Mouse (Mus musculus) lung, adult 18-20 months (tissue): ENCODE data around the gene Jakmip3.

Experiments
- DNase-seq, 2 experiments: peaks; one replicate each; pipeline ENCODE4 v3.0.0; 2022; ENCODE audit warnings: mixed read lengths in 2 of 2

The Jakmip3 gene

DNA sequence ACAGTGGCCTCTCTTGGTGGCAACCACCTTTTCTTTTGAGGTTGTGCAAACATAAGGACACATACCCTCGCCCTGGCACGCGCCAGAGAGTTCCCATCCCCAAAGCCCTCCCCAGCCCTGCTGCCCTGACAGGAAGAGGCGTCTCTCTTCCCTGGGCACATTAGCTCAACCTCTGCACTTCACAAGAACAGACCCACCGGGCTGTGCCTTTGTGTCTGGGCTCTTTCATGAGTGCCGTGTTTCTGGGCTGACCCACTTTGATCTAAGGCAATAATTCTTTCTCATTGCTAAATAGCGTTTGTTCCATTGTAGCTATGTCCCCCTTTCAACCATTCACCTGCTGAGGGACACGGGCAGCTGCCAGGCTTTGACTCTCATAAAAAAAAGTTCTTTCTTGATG is 7.8 kb downstream of the Jakmip3 start:
- no peak for DNase-seq

GRCm38 (mm10) chr7:138955787-138956186 is 15.3 kb downstream of the Jakmip3 start:
- no peak for DNase-seq

- no peak for DNase-seq
Observed at GRCm38 (mm10) chr7:138957106-138957505, 16.6 kb downstream of the Jakmip3 start.

- no peak for DNase-seq
Observed at GRCm38 (mm10) chr7:138959747-138960146, 19.2 kb downstream of the Jakmip3 start.

- no peak for DNase-seq
Observed at GRCm38 (mm10) chr7:138963756-138964155, 23.2 kb downstream of the Jakmip3 start.

GRCm38 (mm10) chr7:138968010-138968620 is 27.6 kb downstream of the Jakmip3 start:
- no peak for DNase-seq

DNA sequence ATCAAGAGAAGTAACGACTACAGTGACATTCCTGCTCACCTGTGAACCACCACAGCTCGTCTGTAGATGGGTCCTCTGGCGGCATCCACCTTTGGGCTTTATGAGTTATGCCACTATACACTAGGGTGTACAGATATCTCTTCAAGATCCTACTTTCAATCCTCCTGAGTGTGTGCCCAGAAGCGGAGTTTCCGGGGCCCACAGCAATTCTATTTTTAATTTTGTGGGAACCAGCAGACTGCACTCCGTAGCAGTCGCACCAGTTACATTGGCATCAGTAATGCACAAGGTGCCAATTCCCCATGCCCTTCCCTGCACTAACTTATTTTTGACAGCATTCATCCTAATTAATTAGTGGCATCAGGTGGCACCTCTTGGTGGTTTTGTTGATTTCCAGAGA is 37.0 kb downstream of the Jakmip3 start:
- no peak for DNase-seq

DNA sequence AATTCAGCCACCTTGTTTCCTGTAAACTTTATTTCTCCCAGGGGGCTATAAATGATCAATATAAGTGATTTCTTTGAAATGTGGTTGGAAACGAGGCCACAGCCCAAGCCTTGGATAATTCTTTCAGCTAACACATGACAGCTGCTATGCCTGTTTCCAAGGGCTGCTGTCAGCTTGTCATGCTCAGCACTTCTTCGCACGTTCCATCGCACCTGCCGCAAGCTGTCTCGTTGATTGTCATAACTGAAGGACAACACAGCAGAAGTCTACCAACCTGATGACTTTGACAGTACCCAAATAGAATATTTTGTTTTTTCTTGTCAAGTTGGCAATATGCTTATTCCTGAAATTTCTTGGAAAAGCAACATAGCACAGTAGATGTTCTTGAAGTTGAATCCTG is 44.0 kb downstream of the Jakmip3 start:
- no peak for DNase-seq

GRCm38 (mm10) chr7:138989156-138989555 is 48.6 kb downstream of the Jakmip3 start:
- DNase-seq: no peak

DNA sequence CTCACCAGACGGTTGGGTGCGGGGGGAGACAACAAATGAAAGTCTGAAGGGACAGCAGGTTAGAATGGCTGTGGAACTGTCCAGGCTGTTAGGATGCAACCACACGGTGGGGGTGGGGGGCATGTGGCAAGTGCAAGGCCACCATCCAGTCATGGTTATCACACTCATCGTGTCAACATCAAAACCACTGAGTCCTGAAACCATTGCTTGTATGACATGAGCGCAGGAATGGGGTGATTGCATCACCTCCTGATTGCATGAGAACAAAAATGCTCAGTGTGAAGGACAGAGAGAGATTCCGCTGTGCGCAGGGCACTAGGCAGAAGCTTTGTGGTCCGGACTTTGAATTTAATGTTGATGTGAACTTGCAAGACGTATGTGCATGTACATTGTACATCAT is 62.2 kb downstream of the Jakmip3 start:
- no peak for DNase-seq

DNA sequence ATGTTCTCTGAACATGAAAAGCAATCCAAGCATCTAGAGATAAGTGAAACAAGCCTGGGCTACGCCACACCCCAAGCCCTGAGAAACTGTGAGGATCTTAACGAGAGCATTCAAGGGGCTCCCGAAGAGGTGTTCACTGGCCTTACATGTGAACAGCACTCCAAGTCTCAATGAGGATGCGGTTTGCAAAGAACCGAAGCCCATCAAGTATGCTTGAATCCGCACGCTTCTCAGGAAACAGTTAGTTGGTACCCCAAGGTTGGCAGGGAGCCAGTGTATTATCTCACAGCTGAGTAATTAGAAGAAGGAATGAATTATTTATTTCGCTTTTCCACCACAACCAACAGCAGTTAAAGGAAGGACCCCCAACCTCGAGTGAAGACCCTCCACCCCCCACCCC is 62.7 kb downstream of the Jakmip3 start:
- no peak for DNase-seq

- DNase-seq: no peak
Observed at GRCm38 (mm10) chr7:139009786-139010502, 69.4 kb downstream of the Jakmip3 start.

GRCm38 (mm10) chr7:139011027-139011426 is 70.5 kb downstream of the Jakmip3 start:
- peak; percentile 19 to 22 for DNase-seq

DNA sequence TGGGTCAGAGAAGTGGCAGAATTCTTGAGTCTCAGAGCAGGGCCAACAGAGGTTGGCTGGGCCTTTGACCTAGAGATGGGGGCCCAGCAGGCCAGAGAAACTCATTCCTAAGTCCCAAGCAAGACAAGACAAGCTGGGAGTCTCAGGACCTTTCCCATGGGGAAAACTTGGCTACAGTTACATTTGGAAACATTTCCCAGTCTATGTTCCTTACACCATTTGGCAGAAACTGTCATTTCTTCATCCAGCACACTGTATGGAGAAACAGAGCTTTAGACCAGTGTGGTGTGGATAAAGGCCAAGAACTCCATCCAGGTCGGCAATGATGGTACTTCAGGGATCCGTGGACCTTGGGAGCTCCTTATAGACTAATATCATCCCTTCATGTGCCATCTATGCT is 71.1 kb downstream of the Jakmip3 start:
- DNase-seq: no peak

DNA sequence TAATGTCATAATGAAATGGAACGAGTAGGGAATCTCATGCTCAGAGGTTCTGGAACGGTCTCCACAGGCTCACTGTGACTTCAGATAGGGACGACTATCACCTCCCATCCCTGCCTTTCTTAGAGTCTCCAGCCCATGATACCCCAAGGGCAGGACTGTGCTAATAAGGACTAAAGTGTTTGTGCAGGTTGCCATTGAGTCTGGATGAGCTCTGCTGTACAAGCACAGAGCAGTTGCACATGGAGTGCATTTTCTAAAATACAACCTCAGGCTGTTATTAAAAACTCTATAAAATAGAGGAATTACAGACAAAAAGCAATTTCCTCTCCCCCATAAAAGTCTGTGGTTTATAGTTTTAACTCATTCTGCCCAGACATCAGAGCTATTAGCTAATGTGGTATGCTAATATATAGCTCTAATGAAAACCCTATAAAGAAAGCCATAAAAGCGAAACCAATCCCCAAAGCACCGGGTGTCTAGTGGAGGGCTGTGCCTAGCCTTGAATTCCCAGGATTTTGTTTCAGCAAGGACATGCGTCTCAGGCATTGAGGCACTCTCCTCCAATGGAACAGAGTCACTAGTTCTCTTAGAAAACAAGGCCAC is 72.3 kb downstream of the Jakmip3 start:
- DNase-seq: no peak

DNA sequence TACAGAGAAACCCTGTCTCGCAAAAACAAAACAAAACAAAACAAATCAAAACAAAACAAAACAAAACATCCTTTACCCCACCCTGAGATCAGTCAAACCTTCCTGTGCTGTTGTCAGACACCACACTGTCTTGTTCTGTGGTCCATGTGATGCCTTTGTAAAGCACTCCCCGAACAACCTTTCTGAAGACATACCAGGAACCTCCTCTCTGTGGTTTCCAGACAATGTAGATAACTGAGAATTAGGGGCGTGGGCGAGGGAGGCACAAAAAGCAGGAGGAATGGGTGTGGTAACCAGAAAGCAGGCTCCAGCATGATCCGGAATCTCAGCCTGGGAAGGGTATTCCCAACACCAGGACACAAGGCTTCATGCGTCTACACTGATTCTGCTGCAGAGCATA is 74.6 kb downstream of the Jakmip3 start:
- DNase-seq: no peak

- no peak for DNase-seq
Observed at GRCm38 (mm10) chr7:139016288-139016687, 75.8 kb downstream of the Jakmip3 start.

DNA sequence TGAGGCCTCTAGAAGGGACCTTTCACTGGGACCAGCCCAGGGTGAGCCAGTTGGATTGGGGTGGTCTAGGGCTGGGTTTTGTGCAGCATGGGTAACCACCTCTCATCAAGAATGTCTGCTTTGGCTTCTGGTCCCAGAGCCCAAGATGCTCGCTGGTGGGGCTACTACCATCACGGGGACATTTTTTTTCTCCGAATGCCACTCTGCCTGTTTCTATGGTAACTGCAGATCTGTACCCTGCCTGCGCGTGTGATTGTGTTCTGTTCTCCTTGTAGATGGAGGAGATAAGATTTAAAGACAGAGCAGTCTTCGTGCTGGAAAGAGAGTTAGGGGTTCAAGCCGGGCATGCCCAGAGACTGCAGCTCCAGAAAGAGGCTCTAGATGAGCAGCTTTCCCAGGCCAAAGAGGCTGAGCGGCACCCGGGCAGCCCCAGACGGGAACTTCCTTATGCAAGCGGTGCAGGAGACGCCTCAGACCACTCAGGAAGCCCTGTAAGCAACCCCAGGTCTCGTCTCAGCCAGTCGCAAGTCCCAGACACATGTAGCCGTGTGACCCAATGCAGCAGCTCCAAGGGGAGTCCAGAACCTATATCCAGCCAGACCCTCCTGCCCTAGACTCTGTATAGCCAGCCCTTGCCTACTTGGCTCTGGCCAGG is 76.8 kb downstream of the Jakmip3 start:
- DNase-seq: no peak

DNA sequence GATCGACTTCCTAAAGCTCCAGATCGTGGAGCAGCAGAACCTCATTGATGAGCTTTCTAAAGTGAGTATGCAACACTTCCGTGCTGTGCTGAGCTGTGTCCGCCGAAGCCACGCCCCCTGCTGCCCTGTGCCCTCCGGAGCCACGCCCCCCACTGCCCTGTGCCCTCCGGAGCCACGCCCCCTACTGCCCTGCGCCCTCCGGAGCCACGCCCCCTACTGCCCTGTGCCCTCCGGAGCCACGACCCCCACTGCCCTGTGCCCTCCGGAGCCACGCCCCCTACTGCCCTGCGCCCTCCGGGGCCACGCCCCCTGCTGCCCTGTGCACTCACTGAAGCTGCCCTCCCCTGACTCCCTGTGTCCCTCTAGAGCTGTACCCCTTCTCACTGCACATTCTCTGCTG is 80.4 kb downstream of the Jakmip3 start:
- DNase-seq: peak in 1 of 2 experiments; percentile 3

DNA sequence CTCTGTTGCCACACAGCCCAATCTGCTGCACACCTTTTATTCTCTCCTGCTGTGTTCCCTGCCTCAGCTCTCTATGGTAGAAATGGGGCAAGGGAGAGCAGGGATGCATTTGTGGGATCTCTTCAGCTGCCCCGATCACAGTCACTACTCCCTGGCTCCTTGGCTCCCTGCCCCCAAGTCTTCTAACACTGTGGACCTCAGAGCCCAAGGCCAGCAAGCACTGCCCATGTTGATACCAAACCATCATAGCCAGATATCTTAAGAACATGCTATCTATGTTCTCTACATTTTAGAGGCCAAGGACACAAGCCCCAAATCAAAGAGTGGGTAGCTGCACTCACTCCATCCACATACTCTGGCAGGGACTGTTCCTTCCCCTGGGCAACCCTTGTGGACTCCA is 80.8 kb downstream of the Jakmip3 start:
- no peak for DNase-seq

DNA sequence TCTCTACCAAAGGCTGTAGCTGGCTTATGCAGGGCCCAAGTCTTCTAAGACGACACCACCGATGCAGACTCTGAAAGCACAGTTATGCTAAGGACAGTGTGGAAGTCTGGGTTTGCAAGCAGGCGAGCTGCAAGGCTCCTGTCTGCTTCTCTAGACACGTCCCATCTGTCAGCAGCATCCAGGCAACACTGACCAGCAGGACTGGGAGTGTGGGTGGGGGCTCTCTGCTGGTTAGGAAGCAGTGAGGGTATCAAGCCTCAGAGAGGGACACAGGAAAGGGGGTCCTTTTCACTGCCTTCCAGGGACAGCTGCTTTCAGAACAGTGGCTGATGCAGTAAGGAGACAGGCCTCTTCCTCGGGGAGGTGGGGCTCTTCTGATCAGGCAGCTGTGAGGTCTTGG is 86.6 kb downstream of the Jakmip3 start:
- no peak for DNase-seq

DNA sequence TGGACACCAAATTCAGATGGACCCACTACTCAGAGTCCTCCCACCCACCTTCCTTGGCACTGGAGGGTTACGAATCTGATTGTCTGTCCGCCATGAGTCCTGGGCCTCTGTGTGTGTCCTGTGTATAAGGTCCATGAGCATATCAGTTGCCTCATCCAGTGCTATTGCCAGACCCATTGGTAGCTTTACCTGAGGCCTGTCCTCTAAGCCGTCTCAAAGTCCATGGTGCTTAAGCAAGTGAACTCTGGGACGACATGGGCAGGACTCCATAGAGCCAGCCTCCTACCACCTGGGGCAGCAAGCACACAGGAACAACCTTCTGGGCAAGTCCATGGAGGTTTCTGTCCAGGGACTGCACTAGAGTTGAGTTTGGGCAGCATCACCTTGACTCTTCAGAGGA is 90.7 kb downstream of the Jakmip3 start:
- DNase-seq: no peak

GRCm38 (mm10) chr7:139063406-139063805 is 122.9 kb downstream of the Jakmip3 start:
- no peak for DNase-seq

DNA sequence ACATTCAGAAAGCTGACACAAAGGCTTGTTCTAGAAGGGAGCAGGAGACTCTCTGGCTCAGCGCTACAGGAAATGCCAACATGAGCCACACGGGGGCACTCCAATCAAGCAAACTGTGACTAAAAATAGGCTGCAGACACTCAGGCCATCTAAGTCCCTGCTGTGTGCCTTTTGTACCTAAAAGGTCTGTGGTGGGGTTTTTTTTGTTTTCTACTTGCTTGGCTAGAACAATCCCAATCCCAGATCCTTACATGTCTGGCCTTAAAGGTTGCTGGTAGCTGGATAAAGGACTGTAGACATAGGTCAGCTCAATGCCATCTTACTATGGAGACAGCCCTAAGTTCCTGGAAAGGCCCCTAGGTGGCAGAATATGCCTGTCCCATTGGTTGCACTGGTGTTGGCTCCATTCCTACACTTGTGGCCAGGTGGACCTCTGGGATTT is 127.7 kb downstream of the Jakmip3 start:
- DNase-seq: peak; percentile 13 to 37
